11 mouse cellular contexts compared by ENCODE assay signal in the genomic region with DNA sequence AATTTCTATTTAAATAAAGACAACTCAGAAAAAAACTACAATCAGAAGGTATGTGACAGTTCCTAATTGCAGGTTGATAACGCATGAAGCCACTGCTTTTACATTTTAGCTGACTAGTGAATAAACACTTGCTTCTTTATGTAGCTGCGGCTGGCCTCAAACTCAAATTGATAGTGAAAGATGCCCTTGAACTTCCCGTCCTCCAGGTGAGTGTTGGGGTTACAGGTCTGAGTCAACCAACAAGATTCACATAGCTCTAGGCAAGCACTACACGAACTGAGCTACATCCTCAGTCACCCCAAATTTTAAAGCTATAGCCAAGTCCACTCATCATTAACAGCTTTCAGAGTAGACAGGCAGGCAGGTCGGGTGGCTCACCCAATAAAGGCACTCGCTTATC.
DNase-seq lines count a peak whose midpoint lies in the region; ATAC-seq and TF ChIP-seq lines count a peak whose summit lies in the region.
"Had no signal": no experiment of that assay in that cellular context is flagged by ENCODE, and none has a peak within 500 bp of the region (broad histone marks: within the 10 kb centered on the region; RNA-seq: fewer than 3 reads in every experiment).

No protein-coding gene starts in this region.

- H3K27ac ChIP-seq in kidney, postnatal 0 days: no peak overlapping the region
- no peak overlapping the region for H3K27ac ChIP-seq in embryonic facial prominence, embryonic 13.5 days
- H3K27ac ChIP-seq in hindbrain, embryonic 15.5 days (replicated peaks): no peak overlapping the region
- H3K27ac ChIP-seq: limb, embryonic 15.5 days had no signal

- H3K36me3 ChIP-seq in kidney, postnatal 0 days (ENCODE audit: insufficient read depth, low read length): no peaks in the 10 kb centered on the region
- peaks cover 3% of the 10 kb centered on the region; the same call in 1 of the 2 replicates for H3K36me3 ChIP-seq in embryonic facial prominence, embryonic 13.5 days
- no peaks in the 10 kb centered on the region for H3K36me3 ChIP-seq in hindbrain, embryonic 15.5 days
- peaks cover 4% of the 10 kb centered on the region for H3K36me3 ChIP-seq in myocyte (ENCODE audit: control insufficient read depth, insufficient read depth)
- H3K36me3 ChIP-seq: limb, embryonic 15.5 days had no signal

- DNase-seq in kidney, postnatal 0 days (ENCODE audit: low spot score): no peak
- DNase-seq in kidney, adult 11 months: no peak
- DNase-seq in MN1 (ENCODE audit: low spot score): no peak
- DNase-seq in layer of hippocampus, adult 9-11 months: no peak
- DNase-seq: cerebellum, adult 8-10 months had no signal

- H3K4me3 ChIP-seq in kidney, postnatal 0 days (replicated peaks; ENCODE audit: low read depth, low read length): no peak overlapping the region
- peak overlapping the region; percentile 53 for H3K4me3 ChIP-seq in embryonic facial prominence, embryonic 13.5 days
- H3K4me3 ChIP-seq in hindbrain, embryonic 15.5 days: no peak overlapping the region; the same call in 1 of the 2 replicates
- H3K4me3 ChIP-seq in myocyte: no peak overlapping the region
- H3K4me3 ChIP-seq: erythroblast, embryonic 14.5 days had no signal

- ATAC-seq in kidney, postnatal 0 days (replicated peaks; ENCODE audit: low FRiP score, low read depth): no peak
- ATAC-seq in embryonic facial prominence, embryonic 13.5 days (ENCODE audit: insufficient number of reproducible peaks, insufficient read depth, low FRiP score, low TSS enrichment, low read depth): no peak
- ATAC-seq in hindbrain, embryonic 15.5 days (ENCODE audit: low FRiP score, low read depth): no peak
- ATAC-seq in erythroid progenitor cell, adult 5-6 weeks (replicated peaks; ENCODE audit: low FRiP score, poor library complexity, severe bottlenecking): no peak

- TF ChIP-seq POLR2A in myocyte (IDR thresholded peaks at IDR 0.05; ENCODE audit: insufficient read length, low read depth): no peak

- H3K79me2 ChIP-seq in myocyte (ENCODE audit: control insufficient read depth, insufficient read depth): peaks cover 80% of the 10 kb centered on the region

- no peak for TF ChIP-seq CTCF in kidney, postnatal 0 days (IDR thresholded peaks at IDR 0.05; ENCODE audit: low read depth)

- 59% methylated on average over 6 of the region's 6 CpGs for WGBS in kidney, postnatal 0 days
- WGBS in embryonic facial prominence, embryonic 13.5 days: 64% methylated on average over 6 of the region's 6 CpGs
- 75% methylated on average over 6 of the region's 6 CpGs for WGBS in hindbrain, embryonic 15.5 days

- no peak overlapping the region for H3K9ac ChIP-seq in kidney, postnatal 0 days (ENCODE audit: low read depth, low read length)
- no peak overlapping the region for H3K9ac ChIP-seq in embryonic facial prominence, embryonic 13.5 days
- no peak overlapping the region for H3K9ac ChIP-seq in hindbrain, embryonic 15.5 days
- H3K9ac ChIP-seq: limb, embryonic 15.5 days had no signal

- H3K4me1 ChIP-seq in kidney, postnatal 0 days (replicated peaks; ENCODE audit: insufficient read depth, low read length): peaks cover 6% of the 10 kb centered on the region
- H3K4me1 ChIP-seq in embryonic facial prominence, embryonic 13.5 days: peaks cover 67% of the 10 kb centered on the region
- H3K4me1 ChIP-seq in hindbrain, embryonic 15.5 days (replicated peaks): peaks cover 34% of the 10 kb centered on the region

- H3K27me3 ChIP-seq in kidney, postnatal 0 days (ENCODE audit: insufficient read depth, low read length): no peaks in the 10 kb centered on the region
- H3K27me3 ChIP-seq in embryonic facial prominence, embryonic 13.5 days: peaks cover 3% of the 10 kb centered on the region; the same call in 1 of the 2 replicates
- 0 out of 2 replicates have a peak, but pooled peaks cover 2% of the 10 kb centered on the region for H3K27me3 ChIP-seq in hindbrain, embryonic 15.5 days
- no peaks in the 10 kb centered on the region for H3K27me3 ChIP-seq in myocyte (ENCODE audit: control insufficient read depth, insufficient read depth, insufficient read length)

- no peak overlapping the region for H3ac ChIP-seq in myocyte (ENCODE audit: control insufficient read depth, insufficient read length)

- peak overlapping the region; percentile 24; the same call in 1 of the 2 replicates for H3K4me2 ChIP-seq in kidney, postnatal 0 days (ENCODE audit: low read length)
- H3K4me2 ChIP-seq in embryonic facial prominence, embryonic 13.5 days: peak overlapping the region; percentile 67
- peak overlapping the region; percentile 56 for H3K4me2 ChIP-seq in hindbrain, embryonic 15.5 days
- peak overlapping the region; percentile 83 for H3K4me2 ChIP-seq in myocyte (ENCODE audit: low read depth)

- no peaks in the 10 kb centered on the region for H3K9me3 ChIP-seq in kidney, postnatal 0 days (replicated peaks; ENCODE audit: low read length)
- H3K9me3 ChIP-seq in embryonic facial prominence, embryonic 13.5 days: no peaks in the 10 kb centered on the region
- H3K9me3 ChIP-seq in hindbrain, embryonic 15.5 days: no peaks in the 10 kb centered on the region
- H3K9me3 ChIP-seq: limb, embryonic 15.5 days had no signal

TF ChIP-seq in myocyte, 11 proteins besides CTCF, POLR2A, EP300 and RAD21:
- TF ChIP-seq MYOG (IDR thresholded peaks at IDR 0.05; ENCODE audit: control insufficient read depth in 1 of 3, insufficient read depth in 1 of 3, insufficient read length in 2 of 3, low read depth in 2 of 3) (no peak), E2F4 (IDR thresholded peaks at IDR 0.05; ENCODE audit: insufficient read depth) (no peak), REST (IDR thresholded peaks at IDR 0.05; ENCODE audit: insufficient read depth, insufficient read length) (no peak), TCF12 (IDR thresholded peaks at IDR 0.05; ENCODE audit: insufficient read depth, poor library complexity, severe bottlenecking) (no peak), MYOD1 (IDR thresholded peaks at IDR 0.05; ENCODE audit: control insufficient read depth in 1 of 3, insufficient read length in 2 of 3, low read depth in 2 of 3) (no peak), SRF (IDR thresholded peaks at IDR 0.05; ENCODE audit: control insufficient read depth, insufficient read length, low read depth) (no peak), POLR2AphosphoS2 (IDR thresholded peaks at IDR 0.05; ENCODE audit: insufficient read length, low read depth) (no peak), MAX (IDR thresholded peaks at IDR 0.05; ENCODE audit: low read depth) (no peak), USF1 (IDR thresholded peaks at IDR 0.05; ENCODE audit: low read depth) (no peak), TCF3 (IDR thresholded peaks at IDR 0.05; ENCODE audit: insufficient read length, low read depth) (no peak), CEBPB (IDR thresholded peaks at IDR 0.05; ENCODE audit: insufficient read depth, poor library complexity, severe bottlenecking) (no peak)

Comparison
In these comparisons a context has a peak if more than half of its experiments do, and no peak if none do; other contexts are left out.
1. H3K4me2 ChIP-seq: peak in every context shown above with its lines; median percentile 83 in myocyte; 67 in embryonic facial prominence, embryonic 13.5 days; 56 in hindbrain, embryonic 15.5 days; 24 in kidney, postnatal 0 days.